ENCODE assay signal across 8 mouse cellular contexts in the genomic region with DNA sequence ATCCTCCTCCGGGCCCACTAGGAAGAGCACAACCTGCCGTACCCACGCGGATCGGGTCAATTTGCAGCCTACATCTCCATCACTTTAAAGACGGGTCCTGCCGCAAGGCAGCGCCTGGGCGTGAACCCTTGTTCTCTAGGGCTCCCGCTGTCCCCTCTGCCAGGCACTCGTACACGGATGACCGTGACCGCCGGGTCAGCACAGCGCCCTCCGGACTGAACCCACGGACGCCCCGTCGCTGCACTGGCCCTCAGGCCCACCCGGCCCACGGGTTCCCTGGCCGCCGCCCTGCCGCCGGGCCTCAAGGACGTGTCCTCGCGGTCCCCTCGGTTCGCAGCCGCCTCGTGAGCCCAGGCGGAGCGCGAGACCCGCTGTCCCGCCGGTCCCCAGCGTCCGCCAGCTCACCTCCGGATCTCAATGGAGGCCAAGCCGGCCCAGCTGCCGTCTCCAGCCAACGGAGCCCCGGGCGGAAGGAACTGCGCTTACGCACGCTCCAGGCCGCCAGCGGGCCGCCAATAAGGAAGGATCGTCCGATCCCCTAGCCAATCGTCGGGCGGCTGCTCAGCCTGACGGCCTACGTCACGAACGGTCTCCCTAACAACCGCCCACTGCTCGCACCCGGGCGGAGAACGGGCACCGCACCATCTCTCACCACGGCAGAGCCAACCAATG. TPM values are rescaled to one million over a fixed set of nuclear protein-coding genes. Genes with fewer than 3 reads are reported as not detected.
DNase-seq lines count a peak whose midpoint lies in the region; ATAC-seq lines count a peak whose summit lies in the region.

A gene (minus strand): TSS at position 531 of the 672 bp plus-strand sequence.

- H3K36me3 ChIP-seq in hindbrain, embryonic 16.5 days (ENCODE audit: control insufficient read depth, insufficient read depth, low read length): peaks cover 4% of the 10 kb centered on the region; the same call in 1 of the 2 replicates
- H3K36me3 ChIP-seq in macrophage (ENCODE audit: inconsistent target): peaks cover 4% of the 10 kb centered on the region; the same call in 1 of the 2 replicates

- no peaks in the 10 kb centered on the region for H3K27me3 ChIP-seq in hindbrain, embryonic 16.5 days (replicated peaks; ENCODE audit: control insufficient read depth, insufficient read depth, low read length)

- H3K27ac ChIP-seq in hindbrain, embryonic 16.5 days (ENCODE audit: low read depth, low read length): peak within 1 kb of the TSS; percentile 99
- H3K27ac ChIP-seq in macrophage: peak within 1 kb of the TSS; percentile 94

- H3K79me2 ChIP-seq in macrophage (ENCODE audit: inconsistent target): peaks cover 49% of the 10 kb centered on the region

- H3K4me3 ChIP-seq in hindbrain, embryonic 16.5 days (ENCODE audit: low read length): peak within 1 kb of the TSS; percentile 92
- H3K4me3 ChIP-seq in macrophage (ENCODE audit: inconsistent target): peak within 1 kb of the TSS; percentile 94

- H3K9ac ChIP-seq in hindbrain, embryonic 16.5 days (ENCODE audit: low read depth, low read length): peak within 1 kb of the TSS; percentile 94

- peak; percentile 100 for ATAC-seq in hindbrain, embryonic 16.5 days

- H3K4me1 ChIP-seq in hindbrain, embryonic 16.5 days (ENCODE audit: control insufficient read depth, insufficient read depth, low read depth, low read length): peaks cover 23% of the 10 kb centered on the region

- no peaks in the 10 kb centered on the region for H3K9me3 ChIP-seq in hindbrain, embryonic 16.5 days (ENCODE audit: control insufficient read depth, low read length)

- peak; percentile 92 for DNase-seq in WW6 (ENCODE audit: low read depth, low spot score)
- DNase-seq in cerebellum, postnatal 4 days (ENCODE audit: low spot score in 2 of 2): peak; percentile 91 to 97
- DNase-seq in gastrocnemius, adult 18-20 months (ENCODE audit: low spot score): peak; percentile 97
- peak; percentile 99 to 100 for DNase-seq in left cerebral cortex, adult 18-20 months (ENCODE audit: low spot score in 2 of 2)
- DNase-seq in right cerebral cortex, adult 18-20 months: peak; percentile 100
- DNase-seq in urinary bladder, postnatal 10 days (ENCODE audit: low spot score): peak; percentile 93

- peak within 1 kb of the TSS; percentile 80 for H3K4me2 ChIP-seq in hindbrain, embryonic 16.5 days (ENCODE audit: low read length)

- WGBS in hindbrain, embryonic 16.5 days: under 1% methylated on average over 70 of the region's 70 CpGs
- WGBS in macrophage (ENCODE audit: missing documents): under 1% methylated on average over 70 of the region's 70 CpGs

RNA-seq across cellular contexts. Expression of the gene that starts here (rescaled TPM):
- 1 to 10 TPM; 3.5 to 5.1 TPM for total RNA-seq in gastrocnemius, adult 18-20 months (2021)
- polyA plus RNA-seq in hindbrain, embryonic 16.5 days (2015; fragmentation: Nextera tagmentation; extraction: Ambion mirVana): 160 and 179 TPM in 2 replicates
- total RNA-seq in left cerebral cortex, adult 18-20 months (2021): 100 to 1,000 TPM; 154 to 181 TPM
- 100 to 1,000 TPM; 122 to 281 (median 193) TPM for total RNA-seq in macrophage (2018; cell fraction: chromatin; rRNA removed)
- total RNA-seq in macrophage (2018; cell fraction: cytosol; rRNA removed): 10 to 100 TPM; 48.6 to 99.0 (median 71.6) TPM
- 100 to 1,000 TPM; 132 to 503 (median 180) TPM for total RNA-seq in macrophage (2018; cell fraction: nucleus; rRNA removed)
- polyA plus RNA-seq in macrophage (2018): 19.1 to 81.1 TPM (median 66.1 TPM) in 3 replicates

Comparison
In these comparisons a context has a peak if more than half of its experiments do, and no peak if none do; other contexts are left out.
1. Peak in every context shown above with its lines: DNase-seq, ATAC-seq, H3K4me3 ChIP-seq and H3K27ac ChIP-seq.
2. RNA of the gene that starts here (total RNA-seq): 154 to 181 TPM in left cerebral cortex, adult 18-20 months; 3.5 to 5.1 TPM in gastrocnemius, adult 18-20 months; every median in the first group is over 10 times any median in the second.